Mouse (Mus musculus) limb, embryonic 10.5 days (tissue): ENCODE measurements at regions not wholly inside any gene's neighbourhood (a gene's known extent, or its start where the extent isn't known, plus 50 kb on each side); places are given as distances from the start of the nearest gene placed in this dataset.

Experiments
- DNase-seq: peaks from one replicate; pipeline ENCODE4 v3.0.0-alpha.2; 2017; ENCODE audit warnings: low spot score
- H3K27ac ChIP-seq: fragments of 300-500 bp; sonication (generic); 2 replicates; pipeline ENCODE4 v1.5.1; 2016; ENCODE audit warnings: mild to moderate bottlenecking
- H3K27me3 ChIP-seq: fragments of 300-500 bp; sonication (generic); 2 replicates; pipeline ENCODE4 v1.6.1; 2016; ENCODE audit warnings: low read depth, mild to moderate bottlenecking; ENCODE audit not compliant: poor library complexity, severe bottlenecking
- H3K36me3 ChIP-seq: fragments of 300-500 bp; sonication (generic); 2 replicates; pipeline ENCODE4 v1.6.1; 2016; ENCODE audit warnings: mild to moderate bottlenecking, moderate library complexity
- H3K4me1 ChIP-seq: fragments of 300-500 bp; sonication (generic); 2 replicates; pipeline ENCODE4 v1.6.1; 2016
- H3K4me3 ChIP-seq: fragments of 300-500 bp; sonication (generic); 2 replicates; pipeline ENCODE4 v1.5.1; 2016; ENCODE audit warnings: mild to moderate bottlenecking, moderate library complexity
- H3K9me3 ChIP-seq: fragments of 300-500 bp; sonication (generic); replicated peaks from 2 replicates; pipeline ENCODE4 v1.6.1; 2016; ENCODE audit warnings: mild to moderate bottlenecking
- WGBS: fragments of 180-500 bp; shearing (Covaris S2); methylation state at CpG from one replicate; pipeline ENCODE4 v1.1.7; 2016; 5-methylcytosine and 5-hydroxymethylcytosine counted together

DNA sequence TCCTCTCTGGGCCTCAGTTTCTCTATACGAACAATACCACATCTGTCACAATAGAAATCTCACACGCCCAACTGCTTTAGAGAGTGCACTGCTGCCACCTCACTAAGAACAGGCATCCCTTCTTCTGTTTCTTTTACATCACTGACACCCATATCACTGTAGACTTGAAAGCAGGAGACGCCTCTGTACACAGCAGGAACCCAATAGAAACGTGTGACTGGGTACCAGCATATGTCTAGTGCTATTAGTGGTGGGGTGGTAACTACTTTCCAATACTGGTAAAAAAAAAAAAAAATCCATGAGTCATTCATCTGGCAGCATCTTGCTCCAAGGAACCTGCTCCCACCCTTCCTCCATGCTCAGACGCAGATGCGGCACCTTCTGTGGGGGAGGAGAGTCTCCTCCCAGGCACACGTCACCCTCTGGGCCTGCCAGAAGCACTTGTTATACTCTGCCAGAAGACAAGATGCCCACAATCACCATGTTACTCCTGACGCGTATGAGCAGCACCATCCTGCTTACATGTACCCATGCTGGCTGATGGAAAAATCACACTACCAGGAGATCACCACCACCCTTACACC lies 151.3 kb upstream of the Plxna4 start:
- Histone ChIP-seq H3K4me3 (no peak overlapping the region), H3K27ac (no peak overlapping the region), H3K36me3 (no peaks in the 10 kb centered on the region), H3K4me1 (no peaks in the 10 kb centered on the region), H3K9me3 (no peaks in the 10 kb centered on the region), H3K27me3 (no peaks in the 10 kb centered on the region)
- WGBS = 86% methylated on average over 9 of the region's 9 CpGs
- no peak for DNase-seq

DNA sequence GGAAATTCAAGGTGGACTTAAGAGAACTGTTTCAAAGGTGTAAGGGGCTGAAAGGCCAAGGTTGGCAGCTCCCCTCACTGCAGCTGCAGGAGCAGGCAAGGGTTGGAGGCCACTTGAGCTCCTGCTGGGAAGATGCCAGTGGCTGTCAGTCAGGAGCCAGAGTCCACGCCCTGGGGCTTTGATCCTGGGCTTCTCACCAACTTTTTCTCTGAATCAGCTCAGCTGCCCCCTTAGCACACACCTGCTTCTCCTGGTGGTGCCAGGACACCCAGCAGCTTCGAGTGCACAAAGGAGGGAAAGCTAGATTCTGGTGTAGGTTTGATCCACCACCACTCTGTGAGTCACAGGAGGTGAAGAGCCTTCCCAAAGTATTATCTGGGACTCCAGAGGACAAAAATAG lies 140.7 kb upstream of the Plxna4 start:
- H3K4me1 ChIP-seq = no peaks in the 10 kb centered on the region
- DNase-seq = no peak
- H3K9me3 ChIP-seq = no peaks in the 10 kb centered on the region
- no peak overlapping the region for H3K4me3 ChIP-seq
- no peaks in the 10 kb centered on the region for H3K27me3 ChIP-seq
- H3K27ac ChIP-seq = no peak overlapping the region
- H3K36me3 ChIP-seq = no peaks in the 10 kb centered on the region
- 14% methylated on average over 2 of the region's 2 CpGs for whole genome bisulfite sequencing

DNA sequence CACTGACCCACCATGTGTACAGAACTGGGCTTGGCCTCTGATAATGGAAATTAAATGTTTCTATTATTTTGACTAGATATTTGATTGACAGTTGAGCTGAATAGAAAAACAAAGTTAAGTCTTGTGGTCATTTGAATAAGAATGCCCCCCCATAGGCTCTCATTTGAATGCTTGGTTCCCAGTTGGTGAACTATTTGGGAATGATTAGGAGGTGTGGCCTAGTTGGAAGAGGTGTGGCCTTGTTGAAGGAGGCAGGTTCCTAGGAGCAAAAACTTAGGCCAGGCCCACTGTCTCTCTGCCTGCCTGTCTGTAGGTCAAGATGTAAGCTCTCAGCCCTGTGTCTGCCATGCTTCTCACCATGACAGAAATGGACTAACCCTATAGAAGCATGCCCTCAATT lies 138.6 kb upstream of the Plxna4 start:
- no peak for DNase-seq
- no peak overlapping the region for H3K27ac ChIP-seq

DNA sequence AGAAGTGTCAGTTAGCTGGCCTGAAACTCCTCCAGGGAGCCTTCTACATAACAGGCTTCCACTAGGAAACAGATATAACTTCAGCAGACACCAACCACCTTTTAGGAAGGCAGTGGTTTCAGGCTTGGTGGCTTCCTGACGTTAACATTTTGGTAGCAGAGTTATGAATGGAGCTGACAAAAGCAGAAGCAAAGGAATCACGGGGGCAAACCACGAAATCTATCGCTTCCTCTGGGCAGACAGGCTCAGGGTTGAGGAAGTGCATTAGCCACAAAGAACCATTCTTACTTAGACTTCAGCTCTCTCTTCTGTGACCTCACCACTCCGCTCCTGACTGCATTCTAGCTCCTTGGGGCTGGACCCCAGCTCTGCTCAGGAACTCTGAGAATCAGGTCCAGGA lies 129.9 kb upstream of the Plxna4 start:
- Histone ChIP-seq H3K27me3 (no peaks in the 10 kb centered on the region), H3K4me1 (no peaks in the 10 kb centered on the region)
- WGBS = 94% methylated on average over 5 of the region's 5 CpGs

More for the DNA sequence above, 138.6 kb upstream of the Plxna4 start:
- Histone ChIP-seq H3K27me3 (no peaks in the 10 kb centered on the region), H3K4me3 (no peak overlapping the region), H3K4me1 (no peaks in the 10 kb centered on the region), H3K36me3 (no peaks in the 10 kb centered on the region), H3K9me3 (no peaks in the 10 kb centered on the region)

DNA sequence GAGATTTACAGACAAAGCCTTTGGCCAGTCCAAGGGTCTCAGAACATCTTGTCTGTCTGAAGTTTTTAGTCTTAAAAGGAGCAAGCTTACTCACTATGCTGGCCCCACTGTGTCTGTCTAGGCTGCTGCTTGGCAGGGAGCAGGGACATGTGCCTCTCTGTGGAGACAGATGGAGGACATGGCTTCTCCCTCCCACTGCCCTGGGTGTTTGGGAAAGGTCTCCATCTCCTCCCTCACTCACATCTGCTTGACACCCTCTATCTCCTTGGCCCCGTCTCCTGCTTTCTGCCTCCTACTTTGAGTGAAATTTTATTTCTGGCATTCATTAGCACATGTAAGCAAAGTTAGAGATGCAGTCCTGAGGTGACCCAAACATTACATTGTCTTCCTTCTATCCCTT lies 127.1 kb upstream of the Plxna4 start:
- 90% methylated on average over 1 of the region's 1 CpGs for WGBS

More for the DNA sequence above, 129.9 kb upstream of the Plxna4 start:
- H3K36me3 ChIP-seq = no peaks in the 10 kb centered on the region
- no peaks in the 10 kb centered on the region for H3K9me3 ChIP-seq
- no peak overlapping the region for H3K4me3 ChIP-seq
- no peak for DNase-seq
- H3K27ac ChIP-seq = no peak overlapping the region

DNA sequence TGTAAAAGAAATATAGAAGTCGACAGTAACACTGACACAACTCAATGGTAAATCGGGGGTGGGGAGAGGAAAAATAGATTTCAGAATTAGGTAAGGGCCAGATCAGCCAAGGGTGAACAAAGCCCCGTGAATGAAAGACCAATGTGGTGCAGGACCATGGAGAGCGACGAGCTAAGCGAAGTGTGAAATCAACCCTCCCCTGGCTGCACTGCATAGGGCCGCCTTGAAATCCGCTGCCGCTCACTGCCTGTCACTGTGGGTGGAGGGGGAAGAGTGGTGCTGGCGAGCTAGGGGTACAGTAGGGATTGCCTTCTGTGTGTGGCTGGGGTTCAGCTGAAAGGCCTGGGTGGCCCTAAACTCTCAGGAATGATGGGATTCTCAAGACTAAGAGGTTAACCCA lies 122.2 kb upstream of the Plxna4 start:
- WGBS = 13% methylated on average over 10 of the region's 10 CpGs
- peak; percentile 85 for DNase-seq
- no peaks in the 10 kb centered on the region for H3K4me1 ChIP-seq
- no peak overlapping the region for H3K27ac ChIP-seq
- H3K9me3 ChIP-seq = no peaks in the 10 kb centered on the region
- no peaks in the 10 kb centered on the region for H3K36me3 ChIP-seq
- H3K4me3 ChIP-seq = no peak overlapping the region
- H3K27me3 ChIP-seq = no peaks in the 10 kb centered on the region

More for the DNA sequence above, 127.1 kb upstream of the Plxna4 start:
- no peaks in the 10 kb centered on the region for H3K36me3 ChIP-seq
- no peaks in the 10 kb centered on the region for H3K4me1 ChIP-seq
- H3K27me3 ChIP-seq = no peaks in the 10 kb centered on the region
- no peak for DNase-seq
- no peak overlapping the region for H3K27ac ChIP-seq
- H3K9me3 ChIP-seq = no peaks in the 10 kb centered on the region
- H3K4me3 ChIP-seq = no peak overlapping the region

DNA sequence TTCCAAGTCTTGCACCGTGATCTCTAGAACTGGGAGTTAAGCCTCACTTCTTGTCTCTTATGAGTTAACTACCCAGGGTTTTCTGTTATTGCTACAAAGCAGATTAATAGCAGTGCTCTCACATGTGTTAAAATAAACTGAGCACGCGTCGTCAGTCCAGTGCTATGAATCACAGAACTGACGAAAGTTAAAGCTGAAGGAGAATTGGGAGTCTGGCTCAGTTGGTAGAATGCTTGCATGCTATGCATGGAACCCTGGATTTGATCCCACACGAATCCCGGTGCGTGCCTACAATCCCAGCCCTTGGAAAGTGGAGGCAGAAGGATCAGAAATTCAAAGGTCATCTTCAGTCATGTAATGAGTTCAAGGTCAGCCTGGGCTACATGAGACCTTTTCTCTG lies 121.6 kb upstream of the Plxna4 start:
- Histone ChIP-seq H3K4me3 (no peak overlapping the region), H3K36me3 (no peaks in the 10 kb centered on the region), H3K4me1 (no peaks in the 10 kb centered on the region), H3K27me3 (no peaks in the 10 kb centered on the region), H3K27ac (no peak overlapping the region), H3K9me3 (no peaks in the 10 kb centered on the region)
- DNase-seq = no peak
- WGBS = 90% methylated on average over 8 of the region's 8 CpGs

DNA sequence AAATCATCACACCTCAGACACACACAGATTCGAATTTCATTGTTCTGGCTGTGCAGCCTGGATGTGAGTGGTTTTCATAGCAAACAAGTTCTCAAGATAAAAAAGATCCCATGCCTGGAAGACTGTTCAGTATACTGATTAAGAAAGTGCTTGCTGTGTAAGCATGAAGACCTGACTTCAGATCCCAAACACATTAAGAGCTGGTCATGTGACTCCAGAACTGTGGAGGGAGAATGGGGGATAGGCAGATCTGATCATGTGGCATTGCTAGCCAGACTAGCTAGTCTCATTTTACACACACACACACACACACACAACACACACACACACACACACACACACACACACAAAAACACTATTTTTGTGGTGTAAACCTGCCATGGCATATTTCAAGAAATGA lies 119.4 kb upstream of the Plxna4 start:
- WGBS = 66% methylated on average over 1 of the region's 1 CpGs
- Histone ChIP-seq H3K27me3 (no peaks in the 10 kb centered on the region), H3K27ac (no peak overlapping the region), H3K4me3 (no peak overlapping the region), H3K9me3 (no peaks in the 10 kb centered on the region), H3K36me3 (no peaks in the 10 kb centered on the region), H3K4me1 (no peaks in the 10 kb centered on the region)
- DNase-seq = no peak

DNA sequence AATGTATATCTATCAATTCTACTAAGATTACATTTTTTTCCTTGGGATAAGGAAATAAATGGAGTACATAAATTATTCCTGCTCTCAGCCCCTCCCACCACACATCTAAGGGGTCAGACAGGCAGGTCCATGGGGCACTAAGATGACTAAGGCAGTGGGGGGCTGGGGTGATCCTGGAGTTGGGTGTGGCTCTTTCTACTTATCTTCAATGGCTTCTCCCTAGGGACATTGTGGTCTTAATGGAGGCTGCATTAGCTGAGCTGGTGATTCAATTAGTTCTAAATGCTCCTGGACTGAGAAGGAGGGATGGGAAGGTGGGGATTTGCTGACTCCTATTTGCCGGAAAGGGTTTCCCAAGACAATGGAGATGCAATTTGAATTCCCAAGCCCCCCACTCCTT lies 118.4 kb upstream of the Plxna4 start:
- Histone ChIP-seq H3K9me3 (no peaks in the 10 kb centered on the region), H3K27me3 (no peaks in the 10 kb centered on the region), H3K4me3 (no peak overlapping the region), H3K36me3 (no peaks in the 10 kb centered on the region), H3K4me1 (no peaks in the 10 kb centered on the region), H3K27ac (no peak overlapping the region)
- 73% methylated on average over 1 of the region's 1 CpGs for WGBS
- DNase-seq = no peak

DNA sequence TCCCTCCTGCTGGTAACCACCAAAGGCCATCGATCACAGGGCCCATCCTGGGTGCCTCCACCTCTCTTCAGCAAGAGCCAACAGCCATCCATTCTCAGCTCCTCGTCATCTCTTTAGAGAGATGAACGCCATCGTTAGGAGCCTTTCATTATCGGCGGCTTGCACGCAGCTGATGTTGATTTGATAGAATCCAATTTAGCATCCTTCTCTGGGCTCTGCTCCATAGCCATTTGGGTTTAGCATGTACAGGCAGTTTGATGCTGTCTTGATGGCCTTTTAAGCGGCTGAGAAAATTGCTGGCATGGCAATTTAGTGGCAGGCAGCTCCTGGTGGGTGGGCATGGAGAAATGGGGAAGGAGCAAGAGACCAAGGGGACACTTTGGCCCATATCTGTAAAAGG lies 115.5 kb upstream of the Plxna4 start:
- Histone ChIP-seq H3K4me3 (no peak overlapping the region), H3K27ac (no peak overlapping the region), H3K36me3 (no peaks in the 10 kb centered on the region), H3K9me3 (no peaks in the 10 kb centered on the region), H3K4me1 (no peaks in the 10 kb centered on the region), H3K27me3 (no peaks in the 10 kb centered on the region)
- DNase-seq = no peak
- WGBS = 90% methylated on average over 8 of the region's 8 CpGs

DNA sequence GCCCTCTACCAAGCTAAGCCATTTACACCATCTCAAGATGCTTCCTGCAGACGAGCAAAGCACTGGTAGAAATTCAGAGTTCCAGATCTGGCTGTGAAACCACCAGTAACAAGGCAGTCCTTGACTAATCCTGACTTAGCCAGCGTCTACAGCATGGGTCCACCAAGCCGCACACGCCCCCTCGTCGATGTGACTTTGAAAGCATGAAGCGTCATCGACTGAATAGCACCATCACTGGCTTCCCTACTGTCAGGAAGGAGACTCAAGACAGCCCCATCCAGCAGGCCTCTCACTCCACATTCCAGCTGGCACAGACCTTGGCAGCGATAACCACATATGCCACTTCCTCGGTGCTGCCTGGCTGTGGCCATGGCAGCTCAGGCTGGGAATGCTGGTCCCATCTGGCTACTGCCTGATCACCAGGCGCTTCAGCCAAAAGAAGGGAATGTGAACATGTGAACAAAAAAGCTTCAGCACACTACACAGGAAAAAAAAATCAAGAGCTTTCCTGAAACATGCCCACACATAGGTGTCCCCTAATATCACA lies 114.3 kb upstream of the Plxna4 start:
- no peaks in the 10 kb centered on the region for H3K9me3 ChIP-seq

DNA sequence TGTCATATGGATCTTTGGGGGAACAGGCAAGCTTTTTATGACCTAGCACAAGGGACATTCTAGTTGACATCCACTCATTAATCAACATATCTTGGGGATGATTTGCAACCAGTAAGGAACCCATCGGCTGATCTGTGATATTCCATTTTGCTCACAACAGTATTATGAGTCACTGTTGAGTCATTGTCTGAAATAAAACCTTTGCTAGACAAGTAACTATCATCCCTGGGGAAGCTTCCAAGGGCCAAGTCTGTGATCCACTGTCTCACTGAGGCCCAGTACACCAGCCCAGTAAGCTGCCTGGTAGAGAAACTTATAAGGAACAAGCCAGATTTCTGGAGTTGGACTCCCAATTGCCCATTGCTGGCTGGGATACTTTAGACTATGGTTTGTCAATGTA lies 111.8 kb upstream of the Plxna4 start:
- H3K4me1 ChIP-seq = no peaks in the 10 kb centered on the region
- WGBS = 98% methylated on average over 1 of the region's 1 CpGs
- H3K36me3 ChIP-seq = no peaks in the 10 kb centered on the region
- no peaks in the 10 kb centered on the region for H3K27me3 ChIP-seq
- H3K27ac ChIP-seq = no peak overlapping the region
- no peaks in the 10 kb centered on the region for H3K9me3 ChIP-seq
- no peak for DNase-seq
- no peak overlapping the region for H3K4me3 ChIP-seq

More for the DNA sequence above, 114.3 kb upstream of the Plxna4 start:
- H3K27me3 ChIP-seq = no peaks in the 10 kb centered on the region
- H3K27ac ChIP-seq = no peak overlapping the region
- no peak overlapping the region for H3K4me3 ChIP-seq
- no peaks in the 10 kb centered on the region for H3K36me3 ChIP-seq
- WGBS = 91% methylated on average over 11 of the region's 11 CpGs
- no peak for DNase-seq
- H3K4me1 ChIP-seq = no peaks in the 10 kb centered on the region

DNA sequence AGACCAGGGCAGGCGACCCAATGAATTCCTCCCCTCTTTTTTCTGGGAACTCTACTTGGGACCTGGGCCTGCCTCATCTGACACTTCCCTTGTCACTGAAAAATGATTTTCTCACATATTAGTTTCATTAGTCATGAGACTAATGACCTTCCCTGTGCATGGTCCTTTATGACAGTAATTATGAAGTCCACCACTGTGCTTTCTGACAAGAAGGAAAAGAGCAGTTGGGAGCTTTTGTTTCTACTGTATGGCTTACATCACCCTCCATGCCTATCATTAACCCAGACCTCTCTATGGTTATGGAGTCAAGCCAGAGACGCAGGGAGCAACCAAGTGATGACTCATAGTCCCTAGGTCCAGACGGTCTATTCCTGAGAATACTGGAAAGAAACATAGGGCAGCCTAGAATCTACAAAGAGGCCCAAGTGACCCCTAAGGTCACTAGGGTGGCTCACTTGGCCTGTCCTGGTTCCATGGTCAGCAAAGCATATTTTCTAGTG lies 109.8 kb upstream of the Plxna4 start:
- DNase-seq = no peak
- no peak overlapping the region for H3K27ac ChIP-seq
- no peaks in the 10 kb centered on the region for H3K27me3 ChIP-seq
- H3K9me3 ChIP-seq = no peaks in the 10 kb centered on the region
- H3K4me3 ChIP-seq = no peak overlapping the region
- H3K36me3 ChIP-seq = no peaks in the 10 kb centered on the region
- H3K4me1 ChIP-seq = no peaks in the 10 kb centered on the region
- 78% methylated on average over 3 of the region's 3 CpGs for WGBS

DNA sequence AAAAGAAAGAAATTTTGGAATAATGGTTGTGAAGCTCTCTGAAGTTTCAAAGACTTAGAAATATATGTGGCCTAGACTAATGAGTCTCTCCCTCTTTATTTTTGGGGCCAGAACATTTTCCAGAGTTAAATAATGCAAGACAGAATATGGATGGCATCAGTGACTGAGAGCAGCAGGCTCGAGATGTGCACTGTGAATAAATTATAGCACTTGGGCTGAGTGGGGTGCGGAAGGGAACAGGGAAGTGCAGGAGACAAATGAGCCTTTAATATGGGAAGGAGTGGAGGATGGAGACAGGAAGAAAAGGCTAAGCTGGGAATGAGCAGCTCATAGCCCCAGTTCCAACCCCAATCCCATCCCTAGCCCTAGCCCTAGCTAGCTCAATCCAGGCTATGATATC lies 108.0 kb upstream of the Plxna4 start:
- DNase-seq = no peak
- WGBS = 84% methylated on average over 2 of the region's 2 CpGs
- Histone ChIP-seq H3K9me3 (no peaks in the 10 kb centered on the region), H3K4me3 (no peak overlapping the region), H3K27me3 (no peaks in the 10 kb centered on the region), H3K36me3 (no peaks in the 10 kb centered on the region), H3K27ac (no peak overlapping the region), H3K4me1 (no peaks in the 10 kb centered on the region)
